In the genomic region with DNA sequence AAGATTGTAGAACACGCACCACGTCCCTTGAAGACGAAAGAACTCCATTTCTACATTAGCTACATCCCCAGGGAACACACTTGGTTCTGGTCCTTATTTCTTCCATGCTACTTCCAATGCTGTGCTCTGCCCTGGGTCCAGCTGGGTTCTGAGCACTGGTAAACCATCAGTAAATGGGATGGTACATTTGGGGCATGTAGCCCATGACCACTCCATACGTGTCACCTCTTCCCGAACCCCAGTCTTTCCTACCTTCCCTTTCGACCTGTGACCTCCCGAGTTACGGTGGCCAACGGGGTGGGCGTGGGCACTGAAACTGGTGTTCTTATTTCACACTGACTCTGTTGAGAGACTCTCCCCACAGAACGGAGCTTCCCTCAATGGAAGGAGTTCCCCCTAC, we compare ENCODE assay signal across 11 mouse cellular contexts. TPM values are rescaled to one million over a fixed set of nuclear protein-coding genes. Genes with fewer than 3 reads are reported as not detected.
A peak's percentile ranks its signal among the peaks of the same experiment; 100 is the strongest.
DNase-seq lines count a peak whose midpoint lies in the region; ATAC-seq and TF ChIP-seq lines count a peak whose summit lies in the region.
"Had no signal": no experiment of that assay in that cellular context is flagged by ENCODE, and none has a peak within 500 bp of the region (broad histone marks: within the 10 kb centered on the region; RNA-seq: fewer than 3 reads in every experiment).

No protein-coding gene starts in this region.

- no peak for TF ChIP-seq CTCF in forebrain, postnatal 0 days (IDR thresholded peaks at IDR 0.05; ENCODE audit: low read depth)
- no peak for TF ChIP-seq CTCF in bone marrow macrophage, adult 2 months (IDR thresholded peaks at IDR 0.05; ENCODE audit: low read depth, low read length)

- ATAC-seq in forebrain, postnatal 0 days = no peak
- no peak for ATAC-seq in kidney, embryonic 16.5 days (ENCODE audit: low FRiP score, low TSS enrichment)
- ATAC-seq in limb, embryonic 14.5 days (ENCODE audit: low FRiP score, low read depth) = no peak

- no peaks in the 10 kb centered on the region for H3K27me3 ChIP-seq in forebrain, embryonic 10.5 days (ENCODE audit: poor library complexity, severe bottlenecking)
- no peaks in the 10 kb centered on the region for H3K27me3 ChIP-seq in forebrain, postnatal 0 days (ENCODE audit: insufficient read depth, low read length)
- H3K27me3 ChIP-seq in kidney, embryonic 16.5 days (ENCODE audit: insufficient read depth, low read length) = no peaks in the 10 kb centered on the region
- no peaks in the 10 kb centered on the region for H3K27me3 ChIP-seq in limb, embryonic 14.5 days (ENCODE audit: control insufficient read depth, insufficient read depth, low read length)

- peak overlapping the region; percentile 69 for H3K27ac ChIP-seq in forebrain, embryonic 10.5 days
- H3K27ac ChIP-seq in forebrain, postnatal 0 days (ENCODE audit: low read depth, low read length) = no peak overlapping the region
- peak overlapping the region; percentile 41; the same call in 1 of the 2 replicates for H3K27ac ChIP-seq in kidney, embryonic 16.5 days (ENCODE audit: low read length)
- peak overlapping the region; percentile 100 for H3K27ac ChIP-seq in bone marrow macrophage, adult 2 months (ENCODE audit: insufficient read depth, low read depth, low read length)
- peak overlapping the region; percentile 74; the same call in 1 of the 2 replicates for H3K27ac ChIP-seq in limb, embryonic 14.5 days (replicated peaks; ENCODE audit: low read depth, low read length)

- no peak overlapping the region for H3K4me2 ChIP-seq in forebrain, postnatal 0 days (ENCODE audit: low read depth)
- no peak overlapping the region for H3K4me2 ChIP-seq in kidney, embryonic 16.5 days (replicated peaks; ENCODE audit: low read depth, low read length)
- no peak overlapping the region for H3K4me2 ChIP-seq in limb, embryonic 14.5 days (replicated peaks; ENCODE audit: low read depth, low read length, severe bottlenecking)

- no peak overlapping the region for H3K4me3 ChIP-seq in forebrain, embryonic 10.5 days
- H3K4me3 ChIP-seq in forebrain, postnatal 0 days (ENCODE audit: low read depth, low read length) = no peak overlapping the region
- H3K4me3 ChIP-seq in kidney, embryonic 16.5 days (ENCODE audit: low read length) = no peak overlapping the region
- no peak overlapping the region for H3K4me3 ChIP-seq in bone marrow macrophage, adult 2 months (ENCODE audit: insufficient read depth, low read length)
- no peak overlapping the region for H3K4me3 ChIP-seq in limb, embryonic 14.5 days (replicated peaks; ENCODE audit: low read length)

- 82% methylated on average over 11 of the region's 11 CpGs for WGBS in forebrain, embryonic 10.5 days
- WGBS in forebrain, postnatal 0 days = 87% methylated on average over 11 of the region's 11 CpGs
- WGBS in kidney, embryonic 16.5 days = 88% methylated on average over 11 of the region's 11 CpGs
- 89% methylated on average over 11 of the region's 11 CpGs for WGBS in limb, embryonic 14.5 days

- H3K9ac ChIP-seq in forebrain, postnatal 0 days = no peak overlapping the region
- no peak overlapping the region for H3K9ac ChIP-seq in kidney, embryonic 16.5 days (replicated peaks; ENCODE audit: low read length)
- H3K9ac ChIP-seq in limb, embryonic 14.5 days (ENCODE audit: low read depth, low read length, severe bottlenecking) = no peak overlapping the region

- H3K4me1 ChIP-seq in forebrain, embryonic 10.5 days = peaks cover 61% of the 10 kb centered on the region
- peaks cover 9% of the 10 kb centered on the region; the same call in 1 of the 2 replicates for H3K4me1 ChIP-seq in forebrain, postnatal 0 days (ENCODE audit: insufficient read depth)
- peaks cover 69% of the 10 kb centered on the region for H3K4me1 ChIP-seq in kidney, embryonic 16.5 days (ENCODE audit: insufficient read depth, low read length)
- H3K4me1 ChIP-seq in bone marrow macrophage, adult 2 months (ENCODE audit: control insufficient read depth, insufficient read depth, low read length) = peaks cover 85% of the 10 kb centered on the region
- H3K4me1 ChIP-seq in limb, embryonic 14.5 days (ENCODE audit: control insufficient read depth, insufficient read depth, low read length) = peaks cover 44% of the 10 kb centered on the region

- H3K36me3 ChIP-seq in forebrain, embryonic 10.5 days (replicated peaks) = peaks cover 98% of the 10 kb centered on the region
- H3K36me3 ChIP-seq in forebrain, postnatal 0 days (ENCODE audit: insufficient read depth) = peaks cover 71% of the 10 kb centered on the region
- H3K36me3 ChIP-seq in kidney, embryonic 16.5 days (ENCODE audit: insufficient read depth, low read length) = 0 out of 2 replicates have a peak, but pooled peaks cover 5% of the 10 kb centered on the region
- peaks cover 80% of the 10 kb centered on the region for H3K36me3 ChIP-seq in limb, embryonic 14.5 days (ENCODE audit: control insufficient read depth, insufficient read depth, low read length)

- no peaks in the 10 kb centered on the region for H3K9me3 ChIP-seq in forebrain, embryonic 10.5 days
- H3K9me3 ChIP-seq in forebrain, postnatal 0 days (ENCODE audit: low read length) = no peaks in the 10 kb centered on the region
- H3K9me3 ChIP-seq in kidney, embryonic 16.5 days (ENCODE audit: low read length) = no peaks in the 10 kb centered on the region
- H3K9me3 ChIP-seq in limb, embryonic 14.5 days (ENCODE audit: control insufficient read depth, low read length) = no peaks in the 10 kb centered on the region

- no peak for TF ChIP-seq POLR2A in bone marrow macrophage, adult 2 months (IDR thresholded peaks at IDR 0.05; ENCODE audit: borderline replicate concordance, low read depth, low read length)
- TF ChIP-seq POLR2A in limb, embryonic 14.5 days (IDR thresholded peaks at IDR 0.05; ENCODE audit: borderline replicate concordance, extremely low read depth, insufficient read depth, insufficient read length) = no peak

- no peak for DNase-seq in forebrain, embryonic 10.5 days (ENCODE audit: extremely low spot score, low spot score)
- no peak for DNase-seq in forebrain, postnatal 0 days
- DNase-seq in kidney, adult 8-10 months = no peak
- no peak for DNase-seq in limb, embryonic 14.5 days (ENCODE audit: low spot score)
- DNase-seq in embryo, embryonic 11 days = no peak
- DNase-seq in MN1 (ENCODE audit: low spot score) = no peak
- DNase-seq: kidney, postnatal 14 days; left cerebral cortex, postnatal 4 days; right cerebral cortex, adult 18-20 months had no signal

RNA-seq across cellular contexts. Expression of gene Lrp1, which starts 21.7 kb away (rescaled TPM):
- polyA plus RNA-seq in forebrain, embryonic 10.5 days (2016; fragmentation: Nextera tagmentation; extraction: Ambion mirVana) = 66.5 and 67.4 TPM in 2 replicates
- total RNA-seq in forebrain, postnatal 0 days (2014; rRNA removed) = 183 and 228 TPM in 2 replicates
- 42.2 and 70.4 TPM in 2 replicates for polyA plus RNA-seq in forebrain, postnatal 0 days (2015; fragmentation: Nextera tagmentation; extraction: Ambion mirVana)
- polyA plus RNA-seq in kidney, embryonic 16.5 days (2015; fragmentation: Nextera tagmentation; extraction: Ambion mirVana) = 70.9 and 71.7 TPM in 2 replicates
- 361 and 418 TPM in 2 replicates for polyA plus RNA-seq in bone marrow macrophage, adult 2 months (2012; ENCODE audit: insufficient read depth, insufficient read length, missing spikeins)
- polyA plus RNA-seq in limb, embryonic 14.5 days (2012; rRNA removed) = 261 and 271 TPM in 2 replicates
- 146 and 172 TPM in 2 replicates for polyA plus RNA-seq in limb, embryonic 14.5 days (2014; fragmentation: Nextera tagmentation; extraction: Ambion mirVana)

RNA-seq across cellular contexts. Expression of gene Stat6, which starts 43.5 kb away (rescaled TPM):
- 7.3 and 7.7 TPM in 2 replicates for polyA plus RNA-seq in forebrain, embryonic 10.5 days (2016; fragmentation: Nextera tagmentation; extraction: Ambion mirVana)
- total RNA-seq in forebrain, postnatal 0 days (2014; rRNA removed) = 4.6 and 5.4 TPM in 2 replicates
- polyA plus RNA-seq in forebrain, postnatal 0 days (2015; fragmentation: Nextera tagmentation; extraction: Ambion mirVana) = 4.3 and 4.4 TPM in 2 replicates
- 33.8 and 37.4 TPM in 2 replicates for polyA plus RNA-seq in kidney, embryonic 16.5 days (2015; fragmentation: Nextera tagmentation; extraction: Ambion mirVana)
- polyA plus RNA-seq in bone marrow macrophage, adult 2 months (2012; ENCODE audit: insufficient read depth, insufficient read length, missing spikeins) = 128 and 144 TPM in 2 replicates
- 30.7 and 33.5 TPM in 2 replicates for polyA plus RNA-seq in limb, embryonic 14.5 days (2012; rRNA removed)
- polyA plus RNA-seq in limb, embryonic 14.5 days (2014; fragmentation: Nextera tagmentation; extraction: Ambion mirVana) = 22.2 and 24.6 TPM in 2 replicates
